Mouse (Mus musculus) CD8-positive naive resting alpha-beta T cell, adult 57 days (primary cell): ENCODE results near the gene Gm8693. TPM values are rescaled to one million over a fixed set of nuclear protein-coding genes. Genes with fewer than 3 reads are reported as not detected.

Experiments
- total RNA-seq: library from RNA; stranded (reverse); gene quantifications from one replicate; pipeline ENCODE4 v1.2.4, GENCODE M21; 2023

Gene Gm8693
- total RNA-seq, result not detected

GRCm38 (mm10) chr7:22692217-22692616 is at the start of gene Gm8693:
Gm8693 (minus strand) TSS chr7:22692317.

DNA sequence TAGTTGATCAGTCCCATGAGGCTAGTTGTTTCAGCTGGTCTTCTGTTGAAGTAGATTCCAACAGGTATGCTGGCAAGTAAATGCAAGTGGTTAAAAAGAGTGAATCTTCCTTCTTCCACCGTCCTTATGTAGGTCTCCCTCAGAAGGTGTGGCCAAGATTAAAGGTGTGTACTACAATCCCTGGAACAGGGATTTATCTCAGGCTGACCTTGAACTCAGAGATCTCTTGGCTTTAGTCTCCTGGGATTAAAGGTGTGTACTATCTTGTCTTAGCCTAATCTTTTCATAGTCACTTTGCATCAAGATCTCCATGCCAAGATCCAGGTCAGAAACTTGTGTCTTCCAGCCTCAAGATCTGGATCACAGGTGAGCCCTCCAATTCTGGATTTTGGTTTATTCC is 27.5 kb upstream of the Gm8693 start, which contains the start of gene Gm4567:
Gm4567 (minus strand) TSS at position 101 of the 400 bp plus-strand sequence.

GRCm38 (mm10) chr7:22657718-22658117 is 34.4 kb downstream of the Gm8693 start, which contains the start of gene Vmn1r155:
Vmn1r155 (plus strand) TSS chr7:22658018.

Other genes starting within 250 kb of the Gm8693 start
- not detected for gene Gm10665, start 228.2 kb downstream of the Gm8693 start, total RNA-seq
- not detected for gene Vmn1r151, start 192.6 kb downstream of the Gm8693 start, total RNA-seq
- gene Vmn1r152, start 169.3 kb downstream of the Gm8693 start, total RNA-seq, result not detected
- not detected for gene Gm8677, start 157.4 kb downstream of the Gm8693 start, total RNA-seq
- gene Gm4201, start 127.0 kb downstream of the Gm8693 start, total RNA-seq, result not detected
- not detected for gene Gm4565, start 104.2 kb downstream of the Gm8693 start, total RNA-seq
- gene Vmn1r155, start 34.3 kb downstream of the Gm8693 start, total RNA-seq, result not detected
- gene Gm4567, start 27.4 kb upstream of the Gm8693 start, total RNA-seq, result not detected
- gene Vmn1r157, start 69.4 kb upstream of the Gm8693 start, total RNA-seq, result not detected
- not detected for gene Vmn1r158, start 98.5 kb upstream of the Gm8693 start, total RNA-seq
- gene Vmn1r159, start 151.3 kb upstream of the Gm8693 start, total RNA-seq, result not detected
- gene Vmn1r160, start 178.9 kb upstream of the Gm8693 start, total RNA-seq, result not detected